Mouse (Mus musculus): ENCODE measurements around the gene Hnrnpa0. TPM values are rescaled to one million over a fixed set of nuclear protein-coding genes. Genes with fewer than 3 reads are reported as not detected.

Gene Hnrnpa0
- total and polyA plus RNA-seq, 3 experiments = 165 to 381 (median 209) TPM

DNA sequence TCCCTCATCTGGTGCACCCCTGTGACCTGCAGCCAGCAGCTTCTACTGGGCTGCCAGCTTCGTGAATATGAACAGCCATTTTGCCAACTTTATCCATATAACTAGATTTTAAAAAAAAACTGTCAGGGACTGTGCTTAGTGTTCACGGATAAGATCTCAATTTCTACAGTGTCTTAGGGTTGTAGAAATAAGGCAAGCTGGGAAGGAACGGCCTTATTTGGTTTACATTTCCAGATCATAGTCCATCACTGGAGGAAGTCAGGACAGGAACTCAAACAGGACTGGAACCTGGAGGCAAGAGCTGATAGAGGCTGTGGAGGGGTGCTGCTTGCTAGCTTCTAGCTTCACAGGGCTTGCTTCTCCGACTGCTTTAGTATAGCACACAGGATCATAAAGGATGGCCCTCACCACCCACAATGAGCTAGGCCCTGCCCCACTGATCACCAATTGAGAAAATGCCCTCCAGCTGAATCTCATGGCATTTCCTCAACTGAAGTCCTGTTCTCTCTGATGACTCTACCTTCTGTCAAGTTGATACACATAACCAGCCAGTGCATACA, 1.4 kb upstream of the Hnrnpa0 start:
- Histone ChIP-seq H3K4me1 (ENCODE audit: control insufficient read depth in 1 of 2, insufficient read depth in 2 of 2, low read length in 2 of 2) (peaks cover 3 to 8% of the 10 kb centered on the region in 2 experiments; a peak in 3 of 4 replicates), H3K27ac (ENCODE audit: control insufficient read depth, low read depth, low read length) (peak overlapping the region; percentile 79), H3K9ac (ENCODE audit: control insufficient read depth, low read depth, low read length, poor library complexity, severe bottlenecking) (peak overlapping the region; percentile 96), H3K4me3 (ENCODE audit: control insufficient read depth in 1 of 2, insufficient read depth in 1 of 2, low read depth in 2 of 2, low read length in 2 of 2) (peak overlapping the region; percentile 63 to 74), H3K79me2 (ENCODE audit: control insufficient read depth, insufficient read depth, low read length, poor library complexity) (peaks cover 32% of the 10 kb centered on the region), H3K27me3 (ENCODE audit: control insufficient read depth in 1 of 2, insufficient read depth in 2 of 2, low read length in 2 of 2) (no peaks in the 10 kb centered on the region), H3K9me3 (replicated peaks; ENCODE audit: insufficient read depth, low read length) (no peaks in the 10 kb centered on the region), H3K36me3 (ENCODE audit: control insufficient read depth in 1 of 2, insufficient read depth in 2 of 2, low read length in 2 of 2) (peaks cover 4 to 19% of the 10 kb centered on the region in 2 experiments; a peak in 3 of 4 replicates)
- DNase-seq (ENCODE audit: low read depth, low spot score) = peak; percentile 83
- no peak for TF ChIP-seq MXI1 (IDR thresholded peaks at IDR 0.05; ENCODE audit: low read depth, low read length)
- no peak for TF ChIP-seq BHLHE40 (IDR thresholded peaks at IDR 0.05; ENCODE audit: borderline replicate concordance, low read depth, low read length)
- no peak for TF ChIP-seq RCOR1 (IDR thresholded peaks at IDR 0.05; ENCODE audit: low read depth, low read length)
- TF ChIP-seq ZC3H11A (IDR thresholded peaks at IDR 0.05; ENCODE audit: low read depth, low read length) = no peak
- TF ChIP-seq POLR2AphosphoS2 (IDR thresholded peaks at IDR 0.05; ENCODE audit: low read length) = no peak
- no peak for TF ChIP-seq KAT2A (conservative IDR thresholded peaks at IDR 0.05; ENCODE audit: low read depth, low read length)
- TF ChIP-seq GATA1 (IDR thresholded peaks at IDR 0.05; ENCODE audit: low read depth, low read length) = peak; percentile 30; the same call in 1 of the 2 replicates
- TF ChIP-seq GABPA (IDR thresholded peaks at IDR 0.05; ENCODE audit: low read depth, low read length) = no peak
- TF ChIP-seq TBP (IDR thresholded peaks at IDR 0.05; ENCODE audit: low read depth, low read length) = peak; percentile 76
- no peak for TF ChIP-seq MAZ (IDR thresholded peaks at IDR 0.05; ENCODE audit: low read depth, low read length)
- TF ChIP-seq POLR2A (IDR thresholded peaks at IDR 0.05; ENCODE audit: control insufficient read depth in 1 of 2, insufficient read depth in 1 of 2, low read depth in 1 of 2, low read length in 2 of 2, poor library complexity in 1 of 2) = peak in 1 of 2 experiments; percentile 0; a peak in 1 of 4 replicates
- 0 out of 2 replicates have a peak, but pooled peaks have one; percentile 36 for TF ChIP-seq UBTF (IDR thresholded peaks at IDR 0.05; ENCODE audit: borderline replicate concordance, insufficient read depth, low read depth, low read length)
- no peak for TF ChIP-seq MYB (IDR thresholded peaks at IDR 0.05; ENCODE audit: low read depth, low read length)
- TF ChIP-seq RAD21 (IDR thresholded peaks at IDR 0.05; ENCODE audit: low read depth, low read length) = no peak
- no peak for TF ChIP-seq SMC3 (IDR thresholded peaks at IDR 0.05; ENCODE audit: low read depth, low read length)
- no peak for TF ChIP-seq ZMIZ1 (IDR thresholded peaks at IDR 0.05; ENCODE audit: low read depth, low read length)
- TF ChIP-seq EP300 (IDR thresholded peaks at IDR 0.05; ENCODE audit: low read depth in 1 of 2, low read length in 2 of 2) = no peak
- no peak for TF ChIP-seq NRF1 (IDR thresholded peaks at IDR 0.05; ENCODE audit: insufficient read depth, low read depth, low read length, poor library complexity, severe bottlenecking)
- TF ChIP-seq ETS1 (IDR thresholded peaks at IDR 0.05; ENCODE audit: low read depth, low read length) = 0 out of 2 replicates have a peak, but pooled peaks have one; percentile 5
- TF ChIP-seq TAL1 (IDR thresholded peaks at IDR 0.05; ENCODE audit: low read length) = no peak
- no peak for TF ChIP-seq E2F4 (IDR thresholded peaks at IDR 0.05; ENCODE audit: borderline replicate concordance, low read depth, low read length)
- no peak for TF ChIP-seq ZKSCAN1 (IDR thresholded peaks at IDR 0.05; ENCODE audit: low read depth, low read length)
- TF ChIP-seq CTCF (IDR thresholded peaks at IDR 0.05 in 2 of 3, conservative IDR thresholded peaks at IDR 0.05 in 1 of 3; ENCODE audit: control insufficient read depth in 1 of 3, insufficient read depth in 1 of 3, low read depth in 2 of 3, low read length in 3 of 3, poor library complexity in 1 of 3, severe bottlenecking in 1 of 3) = no peak
- 0 out of 2 replicates have a peak, but pooled peaks have one; percentile 55 for TF ChIP-seq ZNF384 (IDR thresholded peaks at IDR 0.05; ENCODE audit: low read depth, low read length)
- TF ChIP-seq HCFC1 (IDR thresholded peaks at IDR 0.05; ENCODE audit: low read depth, low read length) = no peak
- no peak; the same call in 1 of the 2 replicates for TF ChIP-seq MYC (IDR thresholded peaks at IDR 0.05; ENCODE audit: low read depth, low read length)
- no peak for TF ChIP-seq USF2 (IDR thresholded peaks at IDR 0.05; ENCODE audit: borderline replicate concordance in 1 of 2, insufficient read depth in 1 of 2, low read depth in 1 of 2, low read length in 2 of 2)
- no peak for TF ChIP-seq JUND (IDR thresholded peaks at IDR 0.05; ENCODE audit: low read depth, low read length)
- TF ChIP-seq POLR2AphosphoS5 (IDR thresholded peaks at IDR 0.05; ENCODE audit: borderline replicate concordance, low read depth, low read length) = no peak
- no peak for TF ChIP-seq SIN3A (IDR thresholded peaks at IDR 0.05; ENCODE audit: low read length)

All from MEL (cell line).